Mouse (Mus musculus) cerebellum, adult 2 months (tissue): Measurements from ENCODE around the gene Ifngr2.
"Not testable (repeated sequence)": the region's sequence is repeated elsewhere in the genome, so short reads cannot be mapped to it uniquely, and the experiment has no call there.

Experiments used
- CTCF ChIP-seq: fragments of 200-500 bp; IDR thresholded peaks from 2 replicates; pipeline ENCODE4 v1.5.1; 2011; ENCODE audit warnings: low read depth, mild to moderate bottlenecking, control low read depth, low read length, moderate library complexity, borderline replicate concordance; ENCODE audit not compliant: insufficient read depth
- POLR2A ChIP-seq: fragments of 200-500 bp; IDR thresholded peaks from 2 replicates; pipeline ENCODE4 v1.6.1; 2011; ENCODE audit warnings: low read length, control low read depth, borderline replicate concordance; ENCODE audit not compliant: insufficient read depth

DNA sequence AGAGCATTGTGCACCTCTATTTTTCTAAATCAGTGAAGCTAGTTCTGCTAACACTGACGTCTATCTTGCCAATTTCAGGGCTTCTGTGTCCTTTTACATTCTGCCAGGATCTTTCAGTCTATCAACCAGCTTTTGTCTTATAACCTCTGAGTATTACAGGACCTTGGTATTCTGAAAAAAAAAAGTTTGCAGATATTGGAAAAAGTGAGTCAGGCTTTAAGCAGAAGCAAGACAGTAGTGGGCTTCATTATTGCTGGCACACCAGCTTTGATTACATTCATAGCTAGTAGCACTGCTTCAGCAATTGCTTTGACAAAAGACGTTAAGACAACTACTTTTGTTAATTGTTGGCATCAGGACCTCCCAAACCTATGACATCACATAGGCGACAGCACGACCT lies 16.0 kb upstream of the Ifngr2 start:
- not testable (repeated sequence) for TF ChIP-seq POLR2A, CTCF
